Mouse (Mus musculus) brain, embryonic 14.5 days (tissue): ENCODE data around the gene Cacnb1.

Experiments
- CTCF ChIP-seq: fragments of 200-500 bp; IDR thresholded peaks from 2 replicates; pipeline ENCODE4 v1.5.1; 2012; ENCODE audit warnings: inconsistent platforms, mild to moderate bottlenecking, moderate library complexity, borderline replicate concordance; ENCODE audit not compliant: insufficient read depth, insufficient read length; ENCODE audit errors: extremely low read depth
- POLR2A ChIP-seq: fragments of 200-500 bp; IDR thresholded peaks from 2 replicates; pipeline ENCODE4 v1.6.1; 2012; ENCODE audit warnings: mild to moderate bottlenecking, inconsistent platforms, borderline replicate concordance; ENCODE audit not compliant: poor library complexity, insufficient read depth, insufficient read length, severe bottlenecking; ENCODE audit errors: extremely low read depth

- no peak for TF ChIP-seq POLR2A
- TF ChIP-seq CTCF, result no peak
These were observed 65.8 kb downstream of the Cacnb1 start for GRCm38 (mm10) chr11:97956905-97957560.
